Comparison of ENCODE assay signal across 9 mouse cellular contexts in the genomic region with DNA sequence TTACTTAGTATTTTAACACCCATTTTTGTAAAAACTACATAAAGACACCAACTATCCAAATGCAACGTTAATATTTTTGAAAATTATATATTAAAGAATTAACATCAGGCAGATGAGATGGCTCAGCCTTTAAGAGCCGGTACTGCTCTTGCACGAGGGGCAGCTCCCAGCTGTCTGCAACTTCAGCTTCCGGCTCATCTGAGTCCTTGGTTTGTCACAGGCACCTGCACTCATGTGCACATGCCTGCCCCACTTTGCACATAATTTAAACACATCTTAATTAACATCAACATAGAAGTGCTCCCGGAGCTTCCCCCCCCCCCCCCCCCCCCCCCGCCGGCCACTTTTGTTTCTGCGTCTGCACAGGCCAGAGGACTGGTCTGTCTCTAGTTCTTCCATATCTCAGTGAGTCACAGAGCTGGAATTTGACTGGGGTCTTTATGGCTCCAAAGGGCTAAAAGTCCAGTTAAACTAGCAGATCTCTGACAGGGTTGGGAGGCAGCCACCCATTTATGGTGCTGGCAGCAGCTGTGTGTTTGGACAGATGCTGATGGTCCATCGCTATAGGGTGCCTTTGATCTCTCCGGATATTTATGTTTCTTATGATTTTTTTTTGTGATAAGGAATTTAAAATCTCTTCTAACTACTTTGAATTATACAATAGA.
DNase-seq lines count a peak whose midpoint lies in the region; ATAC-seq lines count a peak whose summit lies in the region.
"Had no signal": no experiment of that assay in that cellular context is flagged by ENCODE, and none has a peak within 500 bp of the region (broad histone marks: within the 10 kb centered on the region; RNA-seq: fewer than 3 reads in every experiment).

No protein-coding gene starts in this region.

- no peak overlapping the region for H3K9ac ChIP-seq in kidney, embryonic 15.5 days
- no peak overlapping the region for H3K9ac ChIP-seq in neural tube, embryonic 13.5 days
- no peak overlapping the region for H3K9ac ChIP-seq in intestine, embryonic 15.5 days
- H3K9ac ChIP-seq in hindbrain, embryonic 16.5 days (ENCODE audit: low read depth, low read length) = no peak overlapping the region
- H3K9ac ChIP-seq: liver, embryonic 12.5 days had no signal

- no peak overlapping the region for H3K4me2 ChIP-seq in kidney, embryonic 15.5 days
- no peak overlapping the region for H3K4me2 ChIP-seq in neural tube, embryonic 13.5 days
- no peak overlapping the region for H3K4me2 ChIP-seq in intestine, embryonic 15.5 days (replicated peaks)
- H3K4me2 ChIP-seq in hindbrain, embryonic 16.5 days (ENCODE audit: low read length) = no peak overlapping the region

- H3K4me1 ChIP-seq in kidney, embryonic 15.5 days = peaks cover 16% of the 10 kb centered on the region
- peaks cover 6% of the 10 kb centered on the region for H3K4me1 ChIP-seq in neural tube, embryonic 13.5 days (replicated peaks)
- peaks cover 6% of the 10 kb centered on the region; the same call in 1 of the 2 replicates for H3K4me1 ChIP-seq in intestine, embryonic 15.5 days (replicated peaks)
- no peaks in the 10 kb centered on the region for H3K4me1 ChIP-seq in hindbrain, embryonic 16.5 days (ENCODE audit: control insufficient read depth, insufficient read depth, low read depth, low read length)

- H3K4me3 ChIP-seq in kidney, embryonic 15.5 days (replicated peaks) = no peak overlapping the region
- H3K4me3 ChIP-seq in neural tube, embryonic 13.5 days = no peak overlapping the region
- H3K4me3 ChIP-seq in intestine, embryonic 15.5 days (replicated peaks) = no peak overlapping the region
- no peak overlapping the region for H3K4me3 ChIP-seq in hindbrain, embryonic 16.5 days (ENCODE audit: low read length)
- H3K4me3 ChIP-seq: liver, embryonic 12.5 days had no signal

- ATAC-seq in kidney, embryonic 15.5 days (replicated peaks; ENCODE audit: low FRiP score) = peak; percentile 57
- 0 out of 2 replicates have a peak, but pooled peaks have one; percentile 61 for ATAC-seq in neural tube, embryonic 13.5 days (ENCODE audit: low read depth)
- ATAC-seq in intestine, embryonic 15.5 days = peak; percentile 84
- no peak; the same call in 1 of the 2 replicates for ATAC-seq in hindbrain, embryonic 16.5 days

- 0 out of 2 replicates have a peak overlapping the region, but pooled peaks have one; percentile 48 for H3K27ac ChIP-seq in kidney, embryonic 15.5 days
- no peak overlapping the region for H3K27ac ChIP-seq in neural tube, embryonic 13.5 days (replicated peaks)
- H3K27ac ChIP-seq in intestine, embryonic 15.5 days = no peak overlapping the region
- no peak overlapping the region for H3K27ac ChIP-seq in hindbrain, embryonic 16.5 days (ENCODE audit: low read depth, low read length)
- H3K27ac ChIP-seq: liver, embryonic 12.5 days; macrophage had no signal

- no peaks in the 10 kb centered on the region for H3K27me3 ChIP-seq in kidney, embryonic 15.5 days
- no peaks in the 10 kb centered on the region for H3K27me3 ChIP-seq in neural tube, embryonic 13.5 days
- no peaks in the 10 kb centered on the region for H3K27me3 ChIP-seq in intestine, embryonic 15.5 days (replicated peaks)
- H3K27me3 ChIP-seq in hindbrain, embryonic 16.5 days (replicated peaks; ENCODE audit: control insufficient read depth, insufficient read depth, low read length) = no peaks in the 10 kb centered on the region

- 30% methylated on average over 7 of the region's 10 CpGs for WGBS in kidney, embryonic 15.5 days
- WGBS in neural tube, embryonic 13.5 days = 48% methylated on average over 7 of the region's 10 CpGs
- 27% methylated on average over 7 of the region's 10 CpGs for WGBS in intestine, embryonic 15.5 days
- WGBS in hindbrain, embryonic 16.5 days = 39% methylated on average over 9 of the region's 10 CpGs

- no peaks in the 10 kb centered on the region for H3K36me3 ChIP-seq in kidney, embryonic 15.5 days
- H3K36me3 ChIP-seq in neural tube, embryonic 13.5 days = no peaks in the 10 kb centered on the region
- H3K36me3 ChIP-seq in intestine, embryonic 15.5 days = no peaks in the 10 kb centered on the region
- H3K36me3 ChIP-seq in hindbrain, embryonic 16.5 days (ENCODE audit: control insufficient read depth, insufficient read depth, low read length) = no peaks in the 10 kb centered on the region
- H3K36me3 ChIP-seq: liver, embryonic 12.5 days had no signal

- no peak for DNase-seq in kidney, adult 18-20 months
- no peak for DNase-seq in neural tube, embryonic 10.5 days (ENCODE audit: extremely low spot score, low spot score)
- peak; percentile 28 for DNase-seq in thymus, postnatal 25 days

- no peaks in the 10 kb centered on the region for H3K9me3 ChIP-seq in kidney, embryonic 15.5 days (replicated peaks)
- H3K9me3 ChIP-seq in neural tube, embryonic 13.5 days = 0 out of 2 replicates have a peak, but pooled peaks cover 3% of the 10 kb centered on the region
- no peaks in the 10 kb centered on the region for H3K9me3 ChIP-seq in intestine, embryonic 15.5 days
- no peaks in the 10 kb centered on the region for H3K9me3 ChIP-seq in hindbrain, embryonic 16.5 days (ENCODE audit: control insufficient read depth, low read length)
- H3K9me3 ChIP-seq: liver, embryonic 12.5 days had no signal
